In the genomic region with DNA sequence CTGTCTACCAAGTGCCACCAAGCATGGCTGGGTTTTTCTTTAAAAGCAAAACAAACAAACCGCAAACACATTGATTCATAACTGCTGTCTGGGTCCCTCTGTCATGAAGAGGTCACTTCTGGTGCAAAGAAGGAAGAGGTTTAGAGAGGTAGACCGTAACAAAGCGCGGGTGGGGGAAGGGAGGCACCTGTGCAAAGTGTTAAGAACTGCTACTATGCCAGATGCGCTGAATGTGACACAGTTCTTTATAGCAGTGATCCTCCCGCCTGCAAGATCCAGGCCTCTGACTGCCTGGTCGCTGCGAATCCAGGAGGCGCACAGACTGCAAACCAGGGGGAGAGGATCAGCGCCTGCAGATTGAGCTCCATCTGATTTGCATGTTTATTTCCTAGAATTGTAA, we compare ENCODE assay signal across 9 mouse cellular contexts. TPM values are rescaled to one million over a fixed set of nuclear protein-coding genes. Genes with fewer than 3 reads are reported as not detected.
DNase-seq lines count a peak whose midpoint lies in the region.
"Had no signal": no experiment of that assay in that cellular context is flagged by ENCODE, and none has a peak within 500 bp of the region (broad histone marks: within the 10 kb centered on the region; RNA-seq: fewer than 3 reads in every experiment).

No protein-coding gene starts in this region.

- peak; percentile 20 for DNase-seq in adrenal gland, postnatal 10 days
- DNase-seq in adrenal gland, postnatal 25 days, result no peak
- peak; percentile 46 to 49 for DNase-seq in spleen, postnatal 36 days (ENCODE audit: low spot score in 2 of 2)
- DNase-seq in spleen, postnatal 4 days (ENCODE audit: low spot score in 2 of 2), result no peak
- DNase-seq in mesoderm, embryonic 11.5 days (ENCODE audit: low read depth, low spot score), result peak; percentile 68
- DNase-seq in testis, postnatal 14 days (ENCODE audit: low spot score), result peak; percentile 46
- no peak for DNase-seq in left cerebral cortex, postnatal 36 days (ENCODE audit: low spot score in 2 of 2)
- no peak for DNase-seq in frontal cortex, adult 2 months (ENCODE audit: extremely low spot score in 1 of 2, low spot score in 1 of 2)
- DNase-seq: liver, embryonic 13.5 days had no signal

- intact Hi-C loops in left cerebral cortex, postnatal 36 days (cut with DNase I), result no loop called here

RNA-seq across cellular contexts. Expression of gene Sertad4, which starts 0.9 kb away (rescaled TPM):
- total RNA-seq in adrenal gland, postnatal 10 days (2021), result 1 to 10 TPM; 7.9 to 9.3 TPM
- total RNA-seq in adrenal gland, postnatal 25 days (2021), result 10.1 and 18.8 TPM in 2 replicates
- total RNA-seq in left cerebral cortex, postnatal 36 days (2021), result 10 to 100 TPM; 11.1 to 17.6 TPM
- 19.1 and 23.5 TPM in 2 replicates for polyA plus RNA-seq in frontal cortex, adult 2 months (2012; rRNA removed)

Comparison
In these comparisons a context has a peak if more than half of its experiments do, and no peak if none do; other contexts are left out.
1. DNase-seq: peak in adrenal gland, postnatal 10 days (single experiment), spleen, postnatal 36 days (2 of 2), mesoderm, embryonic 11.5 days (single experiment) and testis, postnatal 14 days (single experiment); none in adrenal gland, postnatal 25 days (single experiment), spleen, postnatal 4 days (0 of 2), left cerebral cortex, postnatal 36 days (0 of 2) and frontal cortex, adult 2 months (0 of 2).